Mouse (Mus musculus): ENCODE data around the gene Cenpi. TPM values are rescaled to one million over a fixed set of nuclear protein-coding genes. Genes with fewer than 3 reads are reported as not detected.
"Not testable (repeated sequence)": the region's sequence is repeated elsewhere in the genome, so short reads cannot be mapped to it uniquely, and the experiment has no call there.

Gene Cenpi
- polyA plus RNA-seq, 1 experiment: 0.47 TPM

DNA sequence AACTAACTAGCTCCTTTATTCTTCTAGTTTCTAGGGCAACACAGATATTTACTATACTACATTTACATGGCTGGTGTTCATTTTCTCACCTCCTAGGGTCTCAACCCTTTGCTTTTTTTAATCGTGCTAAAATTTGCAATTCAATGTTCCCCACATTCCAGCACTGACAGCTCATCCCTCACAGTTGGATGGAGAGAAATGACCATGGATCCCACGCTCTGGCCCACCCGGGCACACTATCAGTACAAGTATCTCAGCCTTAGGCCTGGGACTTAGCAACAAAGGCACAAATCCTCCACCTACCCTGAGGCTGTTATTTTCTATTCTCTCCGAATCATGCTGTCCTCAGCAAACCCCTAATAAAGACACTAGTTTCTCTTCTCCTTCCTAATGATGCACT lies 22.1 kb upstream of the Cenpi start:
- Histone ChIP-seq H3K4me1 (ENCODE audit: control insufficient read depth, insufficient read depth, low read length) (no peaks in the 10 kb centered on the region), H3K27me3 (ENCODE audit: control insufficient read depth, insufficient read depth, low read length) (no peaks in the 10 kb centered on the region), H3K27ac (ENCODE audit: insufficient read depth, low read length) (no peak overlapping the region), H3K4me3 (replicated peaks; ENCODE audit: insufficient read depth, low read depth, low read length) (no peak overlapping the region)
- WGBS: 26% methylated on average over 4 of the region's 4 CpGs
- TF ChIP-seq POLR2A (IDR thresholded peaks at IDR 0.05; ENCODE audit: borderline replicate concordance, insufficient read depth, low read length) (no peak), CTCF (IDR thresholded peaks at IDR 0.05; ENCODE audit: borderline replicate concordance, insufficient read depth, low read depth, low read length) (no peak)
- no peak for DNase-seq

DNA sequence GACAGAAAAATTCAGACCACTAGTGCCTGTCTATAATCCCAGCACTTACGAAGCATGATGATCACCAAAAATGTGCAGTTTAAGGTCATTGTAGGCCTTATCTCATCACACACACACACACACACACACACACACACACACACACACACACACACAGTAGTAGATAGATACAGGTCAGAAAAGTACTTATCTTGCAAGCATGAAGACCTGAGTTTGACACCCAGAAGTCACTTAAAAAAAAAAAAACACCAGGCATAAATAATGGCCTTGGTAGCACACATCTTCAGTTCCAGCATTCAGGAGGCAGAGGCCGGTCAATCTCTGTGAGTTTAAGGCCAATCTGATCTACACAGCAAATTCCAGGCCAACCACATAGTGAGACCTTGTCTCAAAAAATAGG lies 20.6 kb upstream of the Cenpi start:
- TF ChIP-seq CTCF (IDR thresholded peaks at IDR 0.05; ENCODE audit: borderline replicate concordance, insufficient read depth, low read depth, low read length): no peak
- TF ChIP-seq POLR2A (IDR thresholded peaks at IDR 0.05; ENCODE audit: borderline replicate concordance, insufficient read depth, low read length): no peak
- WGBS: 98% methylated on average over 2 of the region's 2 CpGs
- Histone ChIP-seq H3K27ac (ENCODE audit: insufficient read depth, low read length) (no peak overlapping the region), H3K4me1 (ENCODE audit: control insufficient read depth, insufficient read depth, low read length) (no peaks in the 10 kb centered on the region), H3K27me3 (ENCODE audit: control insufficient read depth, insufficient read depth, low read length) (no peaks in the 10 kb centered on the region), H3K4me3 (replicated peaks; ENCODE audit: insufficient read depth, low read depth, low read length) (no peak overlapping the region)
- no peak for DNase-seq

DNA sequence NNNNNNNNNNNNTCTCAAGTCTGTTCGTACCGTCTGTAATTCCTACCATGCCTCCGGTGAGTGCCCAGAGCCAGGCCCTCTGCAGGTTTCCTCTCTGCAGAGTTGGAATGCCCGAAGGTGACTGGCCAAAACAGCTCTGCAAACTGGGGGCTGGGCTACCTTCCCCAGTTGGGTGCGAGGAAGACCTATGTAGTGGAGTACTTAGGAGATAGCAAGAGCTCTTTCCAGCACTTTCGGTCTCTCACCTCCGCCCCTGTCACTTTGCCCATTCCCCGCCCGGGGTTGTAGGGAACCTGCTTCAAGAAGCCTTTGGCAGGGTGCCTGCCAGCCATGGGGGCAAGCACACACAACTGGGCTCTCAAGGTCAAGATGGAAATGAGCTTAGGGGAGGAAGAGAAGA lies 11.6 kb upstream of the Cenpi start:
- WGBS: 6% methylated on average over 9 of the region's 9 CpGs
- Histone ChIP-seq H3K4me3 (replicated peaks; ENCODE audit: insufficient read depth, low read depth, low read length) (peak overlapping the region; percentile 98), H3K27me3 (ENCODE audit: control insufficient read depth, insufficient read depth, low read length) (no peaks in the 10 kb centered on the region), H3K27ac (ENCODE audit: insufficient read depth, low read length) (peak overlapping the region; percentile 92), H3K4me1 (ENCODE audit: control insufficient read depth, insufficient read depth, low read length) (no peaks in the 10 kb centered on the region)
- TF ChIP-seq CTCF (IDR thresholded peaks at IDR 0.05; ENCODE audit: borderline replicate concordance, insufficient read depth, low read depth, low read length): no peak
- no peak for TF ChIP-seq POLR2A (IDR thresholded peaks at IDR 0.05; ENCODE audit: borderline replicate concordance, insufficient read depth, low read length)
- peak; percentile 66 to 75 for DNase-seq

DNA sequence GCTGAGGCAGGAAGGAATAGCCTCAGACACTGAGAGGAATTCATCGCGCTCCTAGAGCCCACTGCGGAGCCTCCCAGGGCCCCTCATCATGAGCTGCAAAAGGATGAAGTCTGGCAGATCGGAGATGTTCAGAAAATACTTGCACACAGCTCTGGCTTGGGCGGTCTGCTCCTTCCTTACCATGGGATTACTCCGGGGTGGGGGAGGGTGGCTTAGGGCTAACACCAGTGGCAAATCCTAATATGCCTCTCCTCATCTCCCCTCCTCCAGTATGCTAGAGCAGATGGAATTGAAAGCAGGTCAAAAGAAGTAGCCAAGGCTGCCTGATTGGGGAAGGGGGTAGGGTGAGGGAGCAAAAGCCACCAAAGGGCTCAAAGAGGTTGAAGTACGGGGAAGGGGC lies 11.1 kb upstream of the Cenpi start:
- Histone ChIP-seq H3K4me1 (ENCODE audit: control insufficient read depth, insufficient read depth, low read length) (no peaks in the 10 kb centered on the region), H3K27ac (ENCODE audit: insufficient read depth, low read length) (peak overlapping the region; percentile 92), H3K4me3 (replicated peaks; ENCODE audit: insufficient read depth, low read depth, low read length) (peak overlapping the region; percentile 98), H3K27me3 (ENCODE audit: control insufficient read depth, insufficient read depth, low read length) (no peaks in the 10 kb centered on the region)
- 19% methylated on average over 7 of the region's 7 CpGs for WGBS
- no peak for TF ChIP-seq CTCF (IDR thresholded peaks at IDR 0.05; ENCODE audit: borderline replicate concordance, insufficient read depth, low read depth, low read length)
- no peak for TF ChIP-seq POLR2A (IDR thresholded peaks at IDR 0.05; ENCODE audit: borderline replicate concordance, insufficient read depth, low read length)
- peak; percentile 36 to 49 for DNase-seq

DNA sequence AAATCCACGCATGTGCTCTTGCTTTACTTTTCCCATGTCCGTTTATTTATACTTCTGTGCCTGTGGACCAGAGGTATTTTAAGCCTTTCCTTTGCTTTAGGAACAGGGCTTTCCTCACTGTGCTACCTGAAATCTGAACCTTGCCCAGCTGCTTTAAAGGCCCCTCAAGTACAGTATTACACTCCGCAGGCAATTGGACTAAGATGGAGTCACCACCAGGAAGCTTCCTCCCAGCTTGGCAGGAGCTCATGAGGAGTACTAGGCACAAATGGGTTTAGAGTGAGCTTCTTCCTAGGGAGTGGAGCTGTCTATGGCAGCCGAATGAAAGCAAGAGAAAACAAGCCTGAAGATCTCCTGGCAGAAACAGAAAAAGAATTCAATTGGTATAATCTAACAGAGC lies 10.7 kb upstream of the Cenpi start:
- TF ChIP-seq CTCF (IDR thresholded peaks at IDR 0.05; ENCODE audit: borderline replicate concordance, insufficient read depth, low read depth, low read length): no peak
- no peak for TF ChIP-seq POLR2A (IDR thresholded peaks at IDR 0.05; ENCODE audit: borderline replicate concordance, insufficient read depth, low read length)
- H3K27ac ChIP-seq (ENCODE audit: insufficient read depth, low read length): peak overlapping the region; percentile 92
- no peaks in the 10 kb centered on the region for H3K27me3 ChIP-seq (ENCODE audit: control insufficient read depth, insufficient read depth, low read length)
- WGBS: 3% methylated on average over 4 of the region's 4 CpGs
- peak; percentile 39 to 56 for DNase-seq
- H3K4me3 ChIP-seq (replicated peaks; ENCODE audit: insufficient read depth, low read depth, low read length): peak overlapping the region; percentile 98
- H3K4me1 ChIP-seq (ENCODE audit: control insufficient read depth, insufficient read depth, low read length): no peaks in the 10 kb centered on the region

DNA sequence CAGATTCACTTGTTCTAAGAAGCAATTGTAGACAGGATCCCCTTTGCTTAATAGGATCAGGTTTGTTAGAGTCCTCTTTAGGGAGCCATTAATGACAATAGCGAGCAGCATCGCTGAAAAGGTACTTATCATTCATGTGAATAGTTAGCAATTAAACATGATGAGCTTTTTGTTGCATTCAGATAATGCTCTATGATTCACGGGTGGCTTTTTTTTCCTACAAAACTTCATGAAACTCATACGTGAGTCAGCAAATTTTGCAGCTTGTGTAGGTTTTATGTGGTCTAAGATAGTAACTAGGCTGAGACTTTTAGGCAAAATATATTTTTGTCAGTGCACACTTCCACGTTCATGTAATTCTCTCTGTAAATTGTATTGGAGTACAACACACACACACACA lies 7.7 kb upstream of the Cenpi start:
- H3K27ac ChIP-seq (ENCODE audit: insufficient read depth, low read length): no peak overlapping the region
- no peak for DNase-seq
- WGBS: 60% methylated on average over 5 of the region's 5 CpGs
- no peaks in the 10 kb centered on the region for H3K4me1 ChIP-seq (ENCODE audit: control insufficient read depth, insufficient read depth, low read length)
- H3K27me3 ChIP-seq (ENCODE audit: control insufficient read depth, insufficient read depth, low read length): no peaks in the 10 kb centered on the region
- no peak overlapping the region for H3K4me3 ChIP-seq (replicated peaks; ENCODE audit: insufficient read depth, low read depth, low read length)
- TF ChIP-seq POLR2A (IDR thresholded peaks at IDR 0.05; ENCODE audit: borderline replicate concordance, insufficient read depth, low read length) (no peak), CTCF (IDR thresholded peaks at IDR 0.05; ENCODE audit: borderline replicate concordance, insufficient read depth, low read depth, low read length) (no peak)

DNA sequence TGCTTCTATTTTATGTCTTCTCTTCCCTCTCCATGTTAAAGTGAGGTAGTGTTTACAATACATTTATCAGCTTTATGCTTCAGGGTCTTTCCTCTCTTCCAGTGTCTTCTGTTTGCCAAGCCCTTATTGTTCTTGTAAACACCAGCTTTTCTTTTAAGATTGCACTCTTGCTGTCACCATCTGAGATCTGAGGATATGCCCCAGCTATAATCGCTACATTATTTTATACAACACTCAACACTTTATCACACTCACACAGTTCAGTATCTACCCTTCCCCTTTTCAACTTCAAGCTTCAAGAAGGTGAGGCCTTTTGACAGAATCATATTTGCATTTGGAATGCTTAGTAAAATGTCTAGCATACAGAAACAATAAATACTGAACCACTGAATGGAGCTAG lies 4.6 kb upstream of the Cenpi start:
- no peak for TF ChIP-seq CTCF (IDR thresholded peaks at IDR 0.05; ENCODE audit: borderline replicate concordance, insufficient read depth, low read depth, low read length)
- TF ChIP-seq POLR2A (IDR thresholded peaks at IDR 0.05; ENCODE audit: borderline replicate concordance, insufficient read depth, low read length): no peak
- WGBS: 88% methylated on average over 1 of the region's 1 CpGs

DNA sequence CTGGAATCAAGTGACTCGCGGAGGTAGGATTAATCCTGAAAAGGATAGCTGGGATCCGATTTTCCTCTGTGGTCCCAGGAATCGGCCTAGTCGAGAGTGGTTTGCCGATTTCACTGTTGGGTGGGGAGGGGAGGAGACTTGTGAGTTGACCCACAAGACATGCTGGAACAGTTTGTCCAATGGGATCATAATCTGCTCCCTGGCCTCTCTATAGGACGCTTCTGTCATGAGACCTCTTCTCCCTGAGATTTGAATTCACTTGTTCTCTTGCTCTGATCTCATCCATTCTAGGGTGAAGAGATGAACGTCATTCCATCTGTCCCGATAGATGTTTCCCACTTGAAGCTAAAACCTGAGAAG lies 371 bp downstream of the Cenpi start:
- H3K4me1 ChIP-seq (ENCODE audit: control insufficient read depth, insufficient read depth, low read length): no peaks in the 10 kb centered on the region
- TF ChIP-seq CTCF (IDR thresholded peaks at IDR 0.05; ENCODE audit: borderline replicate concordance, insufficient read depth, low read depth, low read length) (no peak), POLR2A (IDR thresholded peaks at IDR 0.05; ENCODE audit: borderline replicate concordance, insufficient read depth, low read length) (no peak)
- 10% methylated on average over 9 of the region's 9 CpGs for WGBS
- peak overlapping the region; percentile 93 for H3K4me3 ChIP-seq (replicated peaks; ENCODE audit: insufficient read depth, low read depth, low read length)
- H3K27me3 ChIP-seq (ENCODE audit: control insufficient read depth, insufficient read depth, low read length): no peaks in the 10 kb centered on the region
- H3K27ac ChIP-seq (ENCODE audit: insufficient read depth, low read length): no peak overlapping the region
- DNase-seq: no peak

More for the DNA sequence above, 4.6 kb upstream of the Cenpi start:
- Histone ChIP-seq H3K27me3 (ENCODE audit: control insufficient read depth, insufficient read depth, low read length) (no peaks in the 10 kb centered on the region), H3K27ac (ENCODE audit: insufficient read depth, low read length) (no peak overlapping the region), H3K4me3 (replicated peaks; ENCODE audit: insufficient read depth, low read depth, low read length) (no peak overlapping the region), H3K4me1 (ENCODE audit: control insufficient read depth, insufficient read depth, low read length) (no peaks in the 10 kb centered on the region)
- DNase-seq: no peak

DNA sequence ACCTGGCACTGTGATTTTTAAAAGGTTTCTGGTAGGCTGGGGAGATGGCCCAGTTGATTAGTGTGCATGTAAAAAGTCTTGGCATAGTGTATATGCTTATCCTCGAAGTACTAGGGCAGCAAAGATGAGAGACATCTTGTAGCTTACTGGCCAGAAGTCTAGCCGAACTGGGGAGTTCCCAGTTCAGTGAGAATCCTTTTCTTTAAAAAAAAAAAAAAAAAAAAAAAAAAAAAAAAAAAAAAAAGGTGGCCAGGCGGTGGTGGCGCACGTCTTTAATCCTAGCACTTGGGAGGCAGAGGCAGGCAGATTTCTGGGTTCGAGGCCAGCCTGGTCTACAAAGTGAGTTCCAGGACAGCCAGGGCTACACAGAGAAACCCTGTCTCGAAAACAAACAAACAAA lies 3.3 kb downstream of the Cenpi start:
- H3K4me3 ChIP-seq (replicated peaks; ENCODE audit: insufficient read depth, low read depth, low read length); H3K4me1 ChIP-seq (ENCODE audit: control insufficient read depth, insufficient read depth, low read length); DNase-seq; H3K27ac ChIP-seq (ENCODE audit: insufficient read depth, low read length); H3K27me3 ChIP-seq (ENCODE audit: control insufficient read depth, insufficient read depth, low read length): not testable (repeated sequence)
- WGBS: 85% methylated on average over 7 of the region's 7 CpGs
